Mouse (Mus musculus) lung, postnatal 0 days (tissue): ENCODE data around the gene Fgf7. TPM values are rescaled to one million over a fixed set of nuclear protein-coding genes. Genes with fewer than 3 reads are reported as not detected.

ENCODE experiments used
- ATAC-seq: fragments of 200-750 bp; cut with Nextera tagmentation; 2 replicates; pipeline ENCODE4 v1.8.0; 2017; ENCODE audit warnings: moderate library complexity
- DNase-seq: peaks from one replicate; pipeline ENCODE4 v3.0.0-alpha.2; 2016; ENCODE audit warnings: low spot score
- H3K27ac ChIP-seq: fragments of 300-500 bp; sonication (generic); 2 replicates; pipeline ENCODE4 v1.5.1; 2014; ENCODE audit warnings: antibody characterized with exemption, mild to moderate bottlenecking, low read length, mixed read lengths
- H3K27me3 ChIP-seq: fragments of 300-500 bp; sonication (generic); replicated peaks from 2 replicates; pipeline ENCODE4 v1.6.1; 2014; ENCODE audit warnings: low read length, mixed read lengths; ENCODE audit not compliant: insufficient read depth
- H3K36me3 ChIP-seq: fragments of 300-500 bp; sonication (generic); 2 replicates; pipeline ENCODE4 v1.6.1; 2014; ENCODE audit warnings: low read length, mixed read lengths; ENCODE audit not compliant: insufficient read depth
- H3K4me1 ChIP-seq: fragments of 300-500 bp; sonication (generic); 2 replicates; pipeline ENCODE4 v1.6.1; 2014; ENCODE audit warnings: antibody characterized with exemption, low read depth, low read length, mixed read lengths; ENCODE audit not compliant: insufficient read depth
- H3K4me2 ChIP-seq: fragments of 300-500 bp; sonication (generic); replicated peaks from 2 replicates; pipeline ENCODE4 v1.6.1; 2014; ENCODE audit warnings: low read depth, mild to moderate bottlenecking, low read length, moderate library complexity, mixed read lengths
- H3K4me3 ChIP-seq: fragments of 300-500 bp; sonication (generic); 2 replicates; pipeline ENCODE4 v1.5.1; 2014; ENCODE audit warnings: low read depth, low read length
- H3K9ac ChIP-seq: fragments of 300-500 bp; sonication (generic); replicated peaks from 2 replicates; pipeline ENCODE4 v1.6.1; 2014; ENCODE audit warnings: low read depth, mild to moderate bottlenecking
- H3K9me3 ChIP-seq: fragments of 300-500 bp; sonication (generic); 2 replicates; pipeline ENCODE4 v1.6.1; 2016; ENCODE audit warnings: low read length, mixed read lengths
- CTCF ChIP-seq: IDR thresholded peaks from 2 replicates; pipeline ENCODE4 v1.5.1; 2016; ENCODE audit warnings: antibody characterized with exemption, mild to moderate bottlenecking
- EP300 ChIP-seq: IDR thresholded peaks from 2 replicates; pipeline ENCODE4 v1.6.1; 2016; ENCODE audit warnings: antibody characterized with exemption, mild to moderate bottlenecking, control low read depth
- WGBS: fragments of 180-500 bp; shearing (Covaris S2); extraction: QIAGEN DNeasy Blood & Tissue Kit; methylation state at CpG from one replicate; pipeline ENCODE4 v1.1.7; 2014; 5-methylcytosine and 5-hydroxymethylcytosine counted together
- polyA plus RNA-seq: library from polyadenylated mRNA; unstranded; fragments of >200 nt; fragmentation: Nextera tagmentation; extraction: Ambion mirVana; gene quantifications from 2 replicates; pipeline ENCODE4 v1.2.1, GENCODE M21; 2015

Fgf7 gene
- polyA plus RNA-seq, 1 experiment from 2014 or later = 10.6 TPM

DNA sequence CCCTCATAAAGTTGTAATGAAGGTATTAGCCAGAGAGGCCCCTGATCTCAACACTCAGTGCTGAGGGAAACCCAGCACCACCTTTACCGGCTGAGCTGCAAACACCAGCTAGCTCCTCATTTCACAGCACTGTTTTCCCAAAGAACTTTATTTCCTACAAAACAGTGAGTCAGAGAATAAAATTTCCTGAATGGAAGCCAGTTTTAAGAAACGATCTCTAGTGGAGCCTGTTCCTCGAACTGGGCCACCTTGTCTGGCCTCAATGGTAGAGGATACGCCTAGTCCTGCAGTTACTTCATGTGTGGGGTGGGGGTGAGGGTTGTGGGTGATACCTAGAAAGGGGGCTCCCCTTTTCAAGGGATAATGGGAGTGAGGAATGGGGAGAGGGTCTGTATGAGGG, 60.2 kb downstream of the Fgf7 start:
- TF ChIP-seq EP300 (no peak), CTCF (no peak)
- ATAC-seq (no peak), DNase-seq (no peak)
- no peak overlapping the region for H3K4me3 ChIP-seq
- no peaks in the 10 kb centered on the region for H3K27me3 ChIP-seq
- H3K9ac ChIP-seq = no peak overlapping the region
- H3K36me3 ChIP-seq = no peaks in the 10 kb centered on the region
- 82% methylated on average over 4 of the region's 4 CpGs for WGBS
- H3K4me2 ChIP-seq = no peak overlapping the region
- no peak overlapping the region for H3K27ac ChIP-seq
- no peaks in the 10 kb centered on the region for H3K4me1 ChIP-seq
- no peaks in the 10 kb centered on the region for H3K9me3 ChIP-seq

Other genes starting within 250 kb of the Fgf7 start
- 27.1 and 30.5 TPM in 2 replicates for gene Galk2, start 175.5 kb upstream of the Fgf7 start, polyA plus RNA-seq
- gene Cops2, start 175.5 kb upstream of the Fgf7 start, polyA plus RNA-seq = 36.0 and 41.1 TPM in 2 replicates
- gene Fam227b, start 117.3 kb downstream of the Fgf7 start, polyA plus RNA-seq = not detected in 2 replicates
- gene Dtwd1, start 117.5 kb downstream of the Fgf7 start, polyA plus RNA-seq = 14.6 and 15.3 TPM in 2 replicates
- gene Gm17555, start 180.4 kb downstream of the Fgf7 start, polyA plus RNA-seq = not detected in 2 replicates